Mouse (Mus musculus) neural tube, embryonic 12.5 days (tissue): ENCODE measurements around the gene Cnot3. TPM values are rescaled to one million over a fixed set of nuclear protein-coding genes. Genes with fewer than 3 reads are reported as not detected.
"Not testable (repeated sequence)": the region's sequence is repeated elsewhere in the genome, so short reads cannot be mapped to it uniquely, and the experiment has no call there.

Experiments used
- ATAC-seq: fragments of 200-750 bp; cut with Nextera tagmentation; 2 replicates; pipeline ENCODE4 v1.8.0; 2017; ENCODE audit warnings: low read depth, mild to moderate bottlenecking, moderate TSS enrichment, moderate library complexity; ENCODE audit not compliant: low FRiP score
- H3K27ac ChIP-seq: fragments of 300-500 bp; sonication (generic); 2 replicates; pipeline ENCODE4 v1.5.1; 2016
- H3K27me3 ChIP-seq: fragments of 300-500 bp; sonication (generic); replicated peaks from 2 replicates; pipeline ENCODE4 v1.6.1; 2016; ENCODE audit warnings: mild to moderate bottlenecking
- H3K36me3 ChIP-seq: fragments of 300-500 bp; sonication (generic); 2 replicates; pipeline ENCODE4 v1.6.1; 2016; ENCODE audit warnings: mild to moderate bottlenecking
- H3K4me1 ChIP-seq: fragments of 300-500 bp; sonication (generic); 2 replicates; pipeline ENCODE4 v1.6.1; 2016
- H3K4me2 ChIP-seq: fragments of 300-500 bp; sonication (generic); replicated peaks from 2 replicates; pipeline ENCODE4 v1.6.1; 2016; ENCODE audit warnings: mild to moderate bottlenecking
- H3K4me3 ChIP-seq: fragments of 300-500 bp; sonication (generic); 2 replicates; pipeline ENCODE4 v1.5.1; 2016
- H3K9ac ChIP-seq: fragments of 300-500 bp; sonication (generic); 2 replicates; pipeline ENCODE4 v1.6.1; 2016; ENCODE audit warnings: mild to moderate bottlenecking
- H3K9me3 ChIP-seq: fragments of 300-500 bp; sonication (generic); 2 replicates; pipeline ENCODE4 v1.6.1; 2016; ENCODE audit warnings: mild to moderate bottlenecking
- WGBS: fragments of 180-500 bp; shearing (Covaris S2); methylation state at CpG from one replicate; pipeline ENCODE4 v1.1.7; 2016; 5-methylcytosine and 5-hydroxymethylcytosine counted together
- polyA plus RNA-seq: library from polyadenylated mRNA; unstranded; fragments of >200 nt; fragmentation: Nextera tagmentation; extraction: Ambion mirVana; gene quantifications from 2 replicates; pipeline ENCODE4 v1.2.1, GENCODE M21; 2016

Gene Cnot3
- polyA plus RNA-seq = 58.2 and 58.3 TPM in 2 replicates

- Histone ChIP-seq H3K27me3 (no peaks in the 10 kb centered on the region), H3K4me2 (peak within 1 kb of the TSS; percentile 95), H3K9ac (peak within 1 kb of the TSS; percentile 98), H3K9me3 (no peaks in the 10 kb centered on the region), H3K4me3 (peak within 1 kb of the TSS; percentile 90), H3K4me1 (peaks cover 34% of the 10 kb centered on the region), H3K36me3 (peaks cover 21% of the 10 kb centered on the region), H3K27ac (peak within 1 kb of the TSS; percentile 89)
- under 1% methylated on average over 54 of the region's 58 CpGs for WGBS
- peak; percentile 99 for ATAC-seq
Observed at GRCm38 (mm10) chr7:3644672-3645487, at the start of gene Cnot3. TSS of gene Cnot3 (plus strand) at chr7:3645268.

- ATAC-seq, H3K9ac ChIP-seq, H3K27ac ChIP-seq, H3K4me1 ChIP-seq, H3K27me3 ChIP-seq, H3K4me3 ChIP-seq, H3K36me3 ChIP-seq, H3K4me2 ChIP-seq, H3K9me3 ChIP-seq: not testable (repeated sequence)
- 72% methylated on average over 1 of the region's 1 CpGs for WGBS
Observed at GRCm38 (mm10) chr7:3597755-3598154, 47.3 kb upstream of the Cnot3 start.

GRCm38 (mm10) chr7:3601119-3601518 is 43.9 kb upstream of the Cnot3 start:
- no peak overlapping the region for H3K27ac ChIP-seq
- H3K4me2 ChIP-seq = no peak overlapping the region
- ATAC-seq = peak; percentile 63; the same call in 1 of the 2 replicates
- no peak overlapping the region for H3K4me3 ChIP-seq
- H3K36me3 ChIP-seq = no peaks in the 10 kb centered on the region
- H3K9me3 ChIP-seq = no peaks in the 10 kb centered on the region
- 16% methylated on average over 4 of the region's 4 CpGs for WGBS
- no peaks in the 10 kb centered on the region for H3K27me3 ChIP-seq
- H3K9ac ChIP-seq = no peak overlapping the region
- no peaks in the 10 kb centered on the region for H3K4me1 ChIP-seq

GRCm38 (mm10) chr7:3606798-3607197 is 38.3 kb upstream of the Cnot3 start:
- Histone ChIP-seq H3K27me3 (no peaks in the 10 kb centered on the region), H3K4me3 (no peak overlapping the region), H3K9me3 (no peaks in the 10 kb centered on the region), H3K4me1 (no peaks in the 10 kb centered on the region), H3K36me3 (no peaks in the 10 kb centered on the region), H3K4me2 (no peak overlapping the region), H3K27ac (no peak overlapping the region), H3K9ac (no peak overlapping the region)
- WGBS = 21% methylated on average over 2 of the region's 2 CpGs
- no peak for ATAC-seq

- H3K9ac ChIP-seq = no peak overlapping the region
- H3K9me3 ChIP-seq = no peaks in the 10 kb centered on the region
- no peaks in the 10 kb centered on the region for H3K36me3 ChIP-seq
- H3K27ac ChIP-seq = no peak overlapping the region
- no peaks in the 10 kb centered on the region for H3K4me1 ChIP-seq
- no peak for ATAC-seq
- H3K4me3 ChIP-seq = no peak overlapping the region
- no peaks in the 10 kb centered on the region for H3K27me3 ChIP-seq
- no peak overlapping the region for H3K4me2 ChIP-seq
- 83% methylated on average over 6 of the region's 6 CpGs for WGBS
Observed at GRCm38 (mm10) chr7:3607391-3607790, 37.7 kb upstream of the Cnot3 start.

GRCm38 (mm10) chr7:3608668-3609067 is 36.4 kb upstream of the Cnot3 start:
- H3K4me1 ChIP-seq = no peaks in the 10 kb centered on the region
- no peak overlapping the region for H3K9ac ChIP-seq
- H3K4me2 ChIP-seq = no peak overlapping the region
- ATAC-seq = no peak
- no peak overlapping the region for H3K27ac ChIP-seq
- 93% methylated on average over 3 of the region's 3 CpGs for whole genome bisulfite sequencing
- no peaks in the 10 kb centered on the region for H3K27me3 ChIP-seq
- no peaks in the 10 kb centered on the region for H3K9me3 ChIP-seq
- H3K4me3 ChIP-seq = no peak overlapping the region
- H3K36me3 ChIP-seq = no peaks in the 10 kb centered on the region

- H3K9ac ChIP-seq = no peak overlapping the region
- H3K4me2 ChIP-seq = no peak overlapping the region
- no peak overlapping the region for H3K4me3 ChIP-seq
- H3K27ac ChIP-seq = no peak overlapping the region
- no peaks in the 10 kb centered on the region for H3K9me3 ChIP-seq
- no peak for ATAC-seq
- H3K36me3 ChIP-seq = no peaks in the 10 kb centered on the region
- WGBS = 67% methylated on average over 3 of the region's 3 CpGs
- H3K4me1 ChIP-seq = no peaks in the 10 kb centered on the region
- no peaks in the 10 kb centered on the region for H3K27me3 ChIP-seq
Observed at GRCm38 (mm10) chr7:3609082-3609481, 36.0 kb upstream of the Cnot3 start.

GRCm38 (mm10) chr7:3610437-3610836 is 34.6 kb upstream of the Cnot3 start:
- no peak overlapping the region for H3K9ac ChIP-seq
- no peaks in the 10 kb centered on the region for H3K36me3 ChIP-seq
- no peaks in the 10 kb centered on the region for H3K27me3 ChIP-seq
- ATAC-seq = no peak
- no peak overlapping the region for H3K4me3 ChIP-seq
- no peak overlapping the region for H3K4me2 ChIP-seq
- H3K4me1 ChIP-seq = no peaks in the 10 kb centered on the region
- WGBS = 88% methylated on average over 3 of the region's 3 CpGs
- H3K27ac ChIP-seq = no peak overlapping the region
- H3K9me3 ChIP-seq = no peaks in the 10 kb centered on the region

- no peaks in the 10 kb centered on the region for H3K27me3 ChIP-seq
- no peaks in the 10 kb centered on the region for H3K4me1 ChIP-seq
- no peak overlapping the region for H3K4me2 ChIP-seq
- no peak for ATAC-seq
- WGBS = 92% methylated on average over 13 of the region's 13 CpGs
- no peak overlapping the region for H3K9ac ChIP-seq
- H3K9me3 ChIP-seq = no peaks in the 10 kb centered on the region
- no peak overlapping the region for H3K4me3 ChIP-seq
- H3K27ac ChIP-seq = no peak overlapping the region
- no peaks in the 10 kb centered on the region for H3K36me3 ChIP-seq
Observed at GRCm38 (mm10) chr7:3611006-3611405, 34.1 kb upstream of the Cnot3 start.

GRCm38 (mm10) chr7:3614021-3614420 is 31.0 kb upstream of the Cnot3 start:
- peaks cover 4% of the 10 kb centered on the region; the same call in 1 of the 2 replicates for H3K4me1 ChIP-seq
- H3K36me3 ChIP-seq = peaks cover under 1% of the 10 kb centered on the region; the same call in 1 of the 2 replicates
- no peak for ATAC-seq
- 81% methylated on average over 3 of the region's 3 CpGs for WGBS
- H3K4me2 ChIP-seq = no peak overlapping the region
- no peaks in the 10 kb centered on the region for H3K9me3 ChIP-seq
- no peak overlapping the region for H3K4me3 ChIP-seq
- no peak overlapping the region for H3K27ac ChIP-seq
- no peaks in the 10 kb centered on the region for H3K27me3 ChIP-seq
- no peak overlapping the region for H3K9ac ChIP-seq

- Histone ChIP-seq H3K9ac (no peak within 1 kb of the TSS), H3K36me3 (peaks cover 19% of the 10 kb centered on the region), H3K4me1 (peaks cover 4% of the 10 kb centered on the region; the same call in 1 of the 2 replicates), H3K27me3 (no peaks in the 10 kb centered on the region), H3K4me2 (peak within 1 kb of the TSS; percentile 87), H3K9me3 (no peaks in the 10 kb centered on the region), H3K27ac (no peak within 1 kb of the TSS), H3K4me3 (peak within 1 kb of the TSS; percentile 72)
- WGBS = 82% methylated on average over 4 of the region's 4 CpGs
- ATAC-seq = no peak
Observed at GRCm38 (mm10) chr7:3616057-3616388, 29.0 kb upstream of the Cnot3 start, which contains the start of gene Oscar. TSS of gene Oscar (minus strand) at chr7:3616157.

- H3K9ac ChIP-seq = no peak overlapping the region
- peak overlapping the region; percentile 87 for H3K4me2 ChIP-seq
- no peaks in the 10 kb centered on the region for H3K9me3 ChIP-seq
- no peak overlapping the region for H3K27ac ChIP-seq
- H3K4me1 ChIP-seq = peaks cover 4% of the 10 kb centered on the region; the same call in 1 of the 2 replicates
- no peaks in the 10 kb centered on the region for H3K27me3 ChIP-seq
- 39% methylated on average over 6 of the region's 6 CpGs for WGBS
- peaks cover 20% of the 10 kb centered on the region for H3K36me3 ChIP-seq
- ATAC-seq = peak; percentile 51
- H3K4me3 ChIP-seq = peak overlapping the region; percentile 72
Observed at GRCm38 (mm10) chr7:3616389-3617241, 28.5 kb upstream of the Cnot3 start.
